Mouse (Mus musculus): ENCODE results near the gene Galk1.
A peak's percentile ranks its signal among the peaks of the same experiment; 100 is the strongest.

Galk1 gene

DNA sequence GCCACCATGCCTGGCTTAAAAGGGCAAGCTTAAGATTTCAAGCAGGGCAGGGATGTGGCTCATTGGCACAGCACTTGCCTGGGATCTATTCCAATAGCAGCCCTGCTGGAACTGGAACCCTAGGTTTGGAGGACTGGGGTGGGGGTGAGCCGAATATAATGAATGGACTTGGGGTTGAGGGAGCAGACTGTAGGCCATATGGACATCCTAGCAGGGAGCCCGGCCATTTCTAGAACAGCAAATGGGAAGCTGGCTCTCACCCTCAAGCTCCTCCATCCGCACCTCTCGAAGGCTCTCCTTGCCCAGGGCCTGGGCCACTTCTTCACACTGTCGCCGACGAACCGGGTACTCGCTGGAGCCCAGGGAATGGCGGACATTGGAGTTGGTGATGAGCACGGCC is 2.9 kb downstream of the Galk1 start:
- no peak for DNase-seq

DNA sequence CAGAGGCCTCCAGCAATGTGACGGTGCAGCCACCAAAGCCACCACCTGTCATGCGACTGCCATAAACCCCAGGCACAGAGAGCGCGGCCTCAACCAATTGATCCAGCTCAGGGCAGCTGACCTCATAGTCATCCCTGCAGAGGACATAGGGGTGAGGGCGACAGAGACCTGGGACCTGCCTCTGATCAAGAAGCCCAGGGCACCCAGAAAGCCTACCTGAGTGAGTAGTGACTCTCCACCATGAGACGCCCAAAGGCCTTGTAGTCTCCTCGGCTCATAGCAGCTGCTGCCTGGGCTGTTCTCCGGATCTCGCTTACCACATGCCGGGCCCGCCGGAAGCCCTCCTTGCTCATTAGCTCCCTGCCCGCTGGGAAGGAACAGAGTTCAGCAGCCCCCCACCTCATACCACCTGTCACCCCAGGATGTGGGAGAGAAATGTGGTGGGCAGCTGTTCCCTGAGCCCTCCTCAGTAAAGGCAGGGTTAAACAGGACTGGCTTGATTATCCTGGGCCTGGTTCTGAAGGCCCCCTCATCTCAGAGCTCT is 3.6 kb downstream of the Galk1 start:
- DNase-seq: no peak

DNA sequence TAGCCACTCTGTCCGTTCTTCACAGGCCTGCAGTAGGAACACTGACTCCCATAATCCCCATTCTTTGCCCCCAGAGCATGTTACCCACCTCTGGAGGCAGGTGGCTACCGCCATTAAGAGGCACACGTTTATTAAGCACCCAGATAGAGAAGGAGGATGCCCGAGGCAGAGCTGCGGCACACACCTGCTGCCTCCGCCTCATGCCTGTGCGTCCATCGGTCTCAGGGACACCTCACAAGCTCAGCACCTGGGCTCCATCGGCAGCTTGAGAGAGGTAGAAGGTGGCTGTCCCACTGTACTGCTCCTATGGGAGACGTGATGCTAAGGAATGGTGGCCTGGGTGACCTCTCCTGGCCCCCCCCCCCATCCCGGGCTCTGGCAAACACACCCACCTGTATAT is 4.1 kb downstream of the Galk1 start:
- DNase-seq: no peak

- DNase-seq: no peak
Observed at GRCm38 (mm10) chr11:116007095-116007850, 5.2 kb downstream of the Galk1 start.

DNA sequence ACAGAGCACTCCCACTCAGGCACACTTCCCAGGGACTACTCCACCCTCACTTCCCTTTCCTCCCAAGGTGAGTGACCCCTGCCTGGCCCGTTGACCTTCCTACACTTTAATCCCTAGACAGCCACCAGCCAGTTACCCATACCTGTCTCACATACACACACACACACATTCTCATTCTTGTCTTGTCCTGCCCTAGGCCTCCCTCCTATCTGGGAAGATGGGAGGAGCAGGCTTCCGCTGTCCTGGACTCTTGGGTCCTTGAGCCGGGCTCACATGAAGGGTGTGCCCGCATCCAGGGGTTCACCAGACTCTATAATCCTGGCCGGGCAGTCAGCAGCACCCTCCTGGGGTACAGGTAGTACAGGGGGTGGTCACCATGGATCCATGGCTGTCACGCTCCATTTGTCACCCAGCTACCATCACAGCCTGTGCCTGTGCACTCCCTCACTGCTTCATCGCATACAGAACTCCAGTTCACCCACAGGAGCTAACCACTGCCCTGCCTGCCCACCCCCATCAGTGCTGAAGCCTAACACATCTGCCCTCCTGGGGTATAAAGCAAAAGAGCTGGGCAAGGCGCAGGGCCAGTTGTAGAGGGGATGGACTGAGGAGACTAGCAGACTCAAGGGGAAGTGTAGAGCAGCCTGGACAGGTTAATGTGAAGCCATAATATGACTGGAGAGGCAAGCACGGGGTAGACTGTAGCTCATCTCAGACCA is 6.7 kb downstream of the Galk1 start:
- no peak for DNase-seq

DNA sequence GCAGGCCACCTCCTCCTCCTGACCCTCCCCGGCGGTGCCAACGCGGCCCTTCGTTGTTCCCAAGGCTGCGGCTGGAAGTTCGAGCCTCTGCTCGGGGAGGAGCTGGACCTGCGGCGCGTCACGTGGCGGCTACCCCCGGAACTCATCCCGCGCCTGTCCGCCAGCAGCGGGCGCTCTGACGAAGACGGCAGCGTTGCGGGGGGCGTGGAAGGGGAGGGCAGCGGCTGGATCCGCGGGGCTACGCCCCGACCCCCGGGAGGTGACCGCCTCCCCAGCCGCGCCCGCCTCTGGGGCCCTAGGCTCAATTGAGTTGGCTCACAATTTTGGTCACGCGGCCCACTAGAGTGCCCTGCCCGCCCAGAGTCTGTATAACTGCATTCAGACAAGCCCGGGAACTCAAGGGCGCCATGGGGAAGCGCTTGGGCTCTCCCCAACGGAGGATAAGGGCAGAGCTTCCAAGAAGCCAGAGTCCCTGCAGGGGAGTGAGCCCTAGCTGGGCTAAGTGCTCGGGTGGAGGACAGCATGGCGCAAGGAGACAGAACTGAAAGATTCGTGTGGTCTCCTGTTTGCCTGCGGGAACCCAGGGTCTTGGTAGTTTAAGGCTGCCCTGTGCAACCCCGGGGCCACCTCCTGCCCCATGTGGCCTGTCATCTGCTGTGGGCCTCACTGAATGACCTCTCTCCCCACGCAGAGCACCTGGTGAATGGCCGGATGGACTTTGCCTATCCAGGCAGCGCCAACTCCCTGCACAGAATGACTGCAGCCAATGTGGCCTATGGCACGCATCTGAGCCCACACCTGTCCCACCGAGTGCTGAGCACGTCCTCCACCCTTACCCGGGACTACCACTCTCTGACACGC is 7.4 kb downstream of the Galk1 start:
- peak; percentile 83 for DNase-seq

- DNase-seq: no peak
Observed at GRCm38 (mm10) chr11:116004186-116004823, 8.2 kb downstream of the Galk1 start.

DNA sequence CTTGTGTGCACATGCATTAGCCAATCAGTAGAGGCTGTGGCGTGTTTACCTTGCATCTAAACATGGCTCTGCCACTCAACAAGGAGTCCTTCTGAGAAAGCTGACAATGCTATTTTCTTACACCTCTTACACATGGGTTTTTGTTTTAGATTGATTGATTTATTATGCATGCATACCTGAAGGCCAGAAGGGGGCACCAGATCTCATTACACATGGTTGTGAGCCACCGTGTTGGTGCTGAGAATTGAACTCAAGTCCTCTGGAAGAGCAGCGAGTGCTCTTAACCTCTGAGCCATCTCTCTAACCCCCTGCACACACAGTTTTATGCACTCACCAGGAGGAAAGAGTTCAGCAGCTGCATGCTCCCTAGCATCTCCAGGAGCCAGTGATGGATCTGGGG is 9.6 kb downstream of the Galk1 start:
- DNase-seq: no peak

GRCm38 (mm10) chr11:116001725-116002124 is 10.8 kb downstream of the Galk1 start:
- no peak for DNase-seq

DNA sequence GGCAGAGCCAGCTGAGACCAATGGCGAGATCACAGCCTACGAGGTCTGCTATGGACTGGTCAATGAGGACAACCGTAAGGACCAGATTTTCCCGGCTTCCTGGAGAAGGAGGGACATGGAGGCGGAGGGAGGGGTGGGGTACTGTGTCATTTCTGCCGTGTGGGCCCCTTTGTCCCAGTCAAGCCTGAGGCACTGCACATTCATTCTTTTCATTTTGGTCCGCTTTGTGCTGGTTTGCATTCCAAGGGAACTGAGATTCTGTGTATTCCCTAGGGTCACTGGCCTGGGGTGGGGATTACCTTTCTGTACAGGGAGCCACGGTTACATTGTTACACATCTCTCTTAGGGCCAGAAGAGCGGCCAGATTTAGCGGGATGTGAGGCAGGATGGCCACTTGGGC is 11.9 kb downstream of the Galk1 start:
- DNase-seq: no peak

GRCm38 (mm10) chr11:115999538-116000143 is 12.9 kb downstream of the Galk1 start:
- DNase-seq: peak; percentile 87

DNA sequence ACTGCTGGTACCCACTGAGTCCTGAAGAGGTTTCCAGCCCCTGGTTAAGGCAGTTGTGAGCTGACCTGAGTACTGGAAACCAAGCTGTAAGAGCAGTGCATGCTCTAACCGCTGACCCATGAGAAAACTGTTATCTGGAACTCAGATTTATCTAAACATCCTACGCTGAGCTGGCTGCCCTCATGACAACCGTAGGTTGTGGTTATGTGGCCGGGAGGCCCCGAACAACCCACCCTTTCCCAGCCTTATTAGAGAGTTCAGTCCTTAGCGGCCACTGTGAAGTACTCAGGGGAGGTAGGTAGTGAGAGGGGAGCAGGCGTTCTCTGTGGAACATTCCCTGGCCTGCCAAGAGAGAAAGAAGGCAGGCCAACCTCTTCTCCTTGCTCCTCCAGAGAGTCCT is 13.5 kb downstream of the Galk1 start:
- DNase-seq: no peak

DNA sequence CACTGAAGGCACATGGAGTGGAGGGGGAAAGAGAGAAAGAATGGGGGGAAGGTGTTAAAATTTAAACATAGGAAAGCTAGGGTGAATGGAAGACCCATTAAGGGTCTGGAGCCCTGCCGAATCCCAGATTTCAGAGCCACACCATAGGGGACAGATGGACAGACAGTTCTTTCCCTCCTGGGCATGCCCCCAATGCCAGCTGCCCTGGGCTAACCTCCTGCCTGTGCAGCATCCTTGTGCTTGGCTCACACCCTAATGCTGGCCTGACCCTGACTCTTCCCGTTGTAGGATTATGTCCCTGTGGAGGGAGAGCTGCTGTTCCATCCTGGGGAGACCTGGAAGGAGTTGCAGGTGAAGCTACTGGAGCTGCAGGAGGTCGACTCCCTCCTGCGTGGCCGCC is 14.9 kb downstream of the Galk1 start:
- no peak for DNase-seq

- DNase-seq: no peak
Observed at GRCm38 (mm10) chr11:115997047-115997446, 15.5 kb downstream of the Galk1 start.

DNA sequence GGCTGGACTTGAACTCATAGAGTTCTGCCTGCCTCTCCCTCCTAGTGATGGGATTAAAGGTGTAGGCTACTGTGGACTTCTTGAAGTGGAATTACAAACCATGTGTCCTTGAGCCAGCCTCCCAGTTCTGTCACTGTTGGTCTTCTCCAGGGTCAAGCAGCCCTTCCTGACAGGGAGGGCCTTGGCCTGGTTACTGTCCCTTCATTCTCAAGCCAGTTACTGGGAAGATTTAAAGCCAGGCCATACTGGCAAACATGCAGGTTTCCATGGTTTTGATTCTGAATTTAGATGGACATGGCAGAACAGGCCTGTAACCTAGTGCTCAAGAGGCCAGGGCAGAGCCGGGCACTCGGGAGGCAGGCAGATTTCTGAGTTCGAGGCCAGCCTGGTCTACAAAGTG is 17.3 kb downstream of the Galk1 start:
- no peak for DNase-seq

- DNase-seq: no peak
Observed at GRCm38 (mm10) chr11:115992098-115992497, 20.4 kb downstream of the Galk1 start.

- DNase-seq: no peak
Observed at GRCm38 (mm10) chr11:115989686-115990085, 22.8 kb downstream of the Galk1 start.

GRCm38 (mm10) chr11:115983291-115983690 is 29.2 kb downstream of the Galk1 start:
- DNase-seq: no peak

GRCm38 (mm10) chr11:115982472-115982871 is 30.0 kb downstream of the Galk1 start:
- DNase-seq: no peak

- DNase-seq: no peak
Observed at GRCm38 (mm10) chr11:115975544-115975943, 37.0 kb downstream of the Galk1 start.

DNA sequence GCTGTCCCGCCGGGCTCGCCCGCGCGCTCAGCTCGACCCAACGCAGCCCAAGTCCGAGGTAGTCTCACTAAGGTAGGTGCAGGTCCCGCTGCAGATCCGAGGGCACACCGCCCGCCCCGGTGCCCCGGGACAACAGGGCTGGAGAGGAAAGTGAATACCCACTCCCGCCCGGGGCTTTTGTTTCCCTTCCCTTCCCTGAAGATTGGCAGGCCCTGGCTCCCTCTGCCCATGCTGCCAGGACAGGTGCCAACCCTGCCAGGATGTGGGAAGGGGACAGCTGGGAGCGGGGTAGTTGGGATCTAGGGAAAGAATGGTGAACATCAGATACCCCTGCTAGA is 37.5 kb downstream of the Galk1 start:
- DNase-seq: no peak

DNA sequence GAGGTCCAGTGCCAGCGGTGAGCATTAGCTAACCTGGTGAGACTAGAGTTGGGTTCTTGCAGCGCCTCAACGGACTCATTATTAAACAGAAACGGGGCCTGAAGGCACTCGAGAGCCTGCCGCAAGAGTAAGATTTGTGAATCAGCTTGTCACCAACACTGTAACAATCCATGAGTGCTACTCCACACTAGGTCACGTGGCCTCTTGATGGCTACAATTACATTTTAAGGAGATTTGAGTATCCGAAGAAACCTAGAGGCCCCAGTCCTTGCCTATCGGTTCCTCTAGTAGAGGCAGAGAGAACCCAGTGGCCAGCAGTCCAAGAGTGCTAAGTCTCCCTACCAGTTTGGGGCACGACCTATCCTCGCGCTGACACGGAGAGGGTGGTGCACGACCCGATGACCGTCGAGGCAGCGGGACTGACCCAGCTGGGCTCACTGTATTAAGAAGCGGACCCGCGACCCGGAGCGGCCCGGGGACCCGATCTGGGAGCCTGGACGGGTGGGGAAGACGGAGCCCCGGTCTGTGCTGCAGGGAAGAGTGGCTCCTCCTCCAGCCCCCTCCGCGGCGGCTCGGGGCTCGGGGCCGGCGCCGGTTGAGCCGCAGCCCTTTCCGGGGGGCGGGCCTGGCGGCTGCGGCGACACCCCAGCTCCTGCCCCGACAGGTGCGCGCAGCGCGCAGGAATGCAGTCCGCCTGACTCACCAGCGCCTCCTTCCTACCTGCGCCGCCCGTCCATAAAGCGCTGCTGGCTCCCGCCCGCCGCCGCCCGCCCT is 38.0 kb downstream of the Galk1 start, which contains the start of gene Itgb4:
Gene Itgb4 (plus strand): TSS at position 401 of the 774 bp plus-strand sequence.
- peak; percentile 53 for DNase-seq

All from lung, postnatal 14 days (tissue).